Mouse (Mus musculus) right cerebral cortex, postnatal 10 days (tissue): ENCODE results near the gene Lsamp.
A peak's percentile ranks its signal among the peaks of the same experiment; 100 is the strongest.
"Not testable (repeated sequence)": the region's sequence is repeated elsewhere in the genome, so short reads cannot be mapped to it uniquely, and the experiment has no call there.

Experiments
- DNase-seq, 2 experiments: peaks; one replicate each; pipeline ENCODE4 v3.0.0; 2021; ENCODE audit warnings: low spot score in 2 of 2

Lsamp gene

DNA sequence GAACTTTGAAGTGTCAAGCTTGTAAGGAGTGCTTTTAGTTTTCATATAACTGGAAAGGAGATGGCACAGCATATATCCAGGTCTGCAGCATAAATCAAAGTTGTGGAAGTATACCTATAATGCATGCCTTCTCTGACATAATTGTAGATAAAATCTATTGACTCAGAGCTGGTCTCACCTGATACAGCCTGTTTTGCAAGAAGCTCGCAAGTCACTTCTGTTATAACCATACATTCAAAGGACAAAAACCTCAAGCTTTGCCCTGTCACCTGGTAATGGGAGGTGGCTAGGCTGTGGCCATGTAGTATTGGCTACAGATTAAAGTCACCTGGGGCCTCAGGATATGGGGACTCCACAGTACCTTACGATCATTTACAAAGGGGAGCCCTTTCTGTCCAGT, 507.4 kb downstream of the Lsamp start:
- no peak for DNase-seq

DNA sequence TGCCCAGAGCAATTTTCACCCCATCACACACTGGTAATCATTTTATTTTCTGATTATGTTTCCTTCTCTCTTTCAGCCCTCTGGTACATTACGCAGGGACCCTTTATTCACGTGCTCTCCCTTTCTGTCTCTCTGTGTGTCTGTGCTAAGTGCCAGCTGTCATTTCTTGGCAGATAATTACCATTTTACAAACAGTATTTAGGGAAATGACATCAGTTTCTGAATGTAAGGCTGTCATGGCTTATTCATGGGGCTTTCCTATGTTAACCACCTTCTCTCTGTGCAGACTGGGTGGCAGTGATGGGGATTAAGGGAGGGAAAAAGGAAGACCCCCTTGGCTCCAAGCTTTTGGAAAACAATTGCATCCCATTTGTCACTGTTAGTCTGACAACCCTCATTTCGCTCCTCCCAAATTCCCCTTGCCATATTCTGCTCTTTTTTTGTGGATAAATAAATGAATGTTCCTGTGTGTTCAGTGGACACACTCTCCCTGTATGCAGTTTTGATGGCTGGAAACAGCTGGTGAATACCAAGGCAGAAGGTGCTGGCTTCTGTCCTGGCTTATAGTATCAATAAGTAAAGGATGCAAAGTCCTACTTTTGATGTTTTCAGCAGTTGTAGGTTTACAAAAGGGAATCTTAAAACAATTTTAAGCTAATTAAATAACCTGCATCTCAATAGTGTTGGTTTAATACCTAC, 520.2 kb downstream of the Lsamp start:
- DNase-seq, result peak in 1 of 2 experiments; percentile 21

DNA sequence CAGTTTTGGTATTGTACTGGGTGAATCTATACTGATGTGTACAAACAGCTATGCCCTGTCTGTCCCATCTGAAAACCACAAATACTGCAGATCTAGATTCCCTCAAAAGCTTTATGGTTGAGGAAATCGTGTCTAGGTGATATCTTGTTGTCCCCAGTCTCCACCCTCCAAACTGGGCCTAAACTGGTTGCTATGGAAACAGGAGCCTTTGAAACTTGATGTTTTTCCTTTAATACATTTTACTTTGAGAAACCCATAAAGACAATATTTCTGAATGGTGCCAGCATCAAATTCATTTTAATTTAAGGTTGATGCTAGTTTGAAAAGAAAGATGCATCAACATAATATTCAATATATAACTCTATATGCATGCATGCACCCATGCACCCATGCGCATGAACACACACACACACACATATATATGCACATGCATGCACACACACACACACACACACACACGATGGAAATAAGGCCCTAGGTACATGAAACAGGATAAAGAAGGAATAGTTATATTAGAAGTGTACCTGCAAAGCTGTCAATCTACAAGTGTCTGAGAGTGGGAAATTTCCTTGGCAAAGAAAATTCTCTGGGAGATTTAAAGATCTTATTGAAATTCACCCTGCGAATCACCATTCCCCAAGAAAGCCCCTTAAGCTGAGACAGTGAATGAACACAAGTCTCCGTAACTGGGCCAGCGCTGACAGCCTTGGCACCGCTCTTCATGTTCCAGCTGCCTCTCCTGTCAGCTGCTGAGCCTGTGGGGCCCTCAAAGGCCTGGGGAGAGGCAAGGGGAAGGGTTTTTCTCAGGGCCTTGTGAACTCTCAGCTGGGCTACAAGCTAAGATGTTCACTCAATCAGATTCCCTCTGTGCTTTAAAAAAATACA, 525.2 kb downstream of the Lsamp start:
- peak; percentile 81 to 86 for DNase-seq

DNA sequence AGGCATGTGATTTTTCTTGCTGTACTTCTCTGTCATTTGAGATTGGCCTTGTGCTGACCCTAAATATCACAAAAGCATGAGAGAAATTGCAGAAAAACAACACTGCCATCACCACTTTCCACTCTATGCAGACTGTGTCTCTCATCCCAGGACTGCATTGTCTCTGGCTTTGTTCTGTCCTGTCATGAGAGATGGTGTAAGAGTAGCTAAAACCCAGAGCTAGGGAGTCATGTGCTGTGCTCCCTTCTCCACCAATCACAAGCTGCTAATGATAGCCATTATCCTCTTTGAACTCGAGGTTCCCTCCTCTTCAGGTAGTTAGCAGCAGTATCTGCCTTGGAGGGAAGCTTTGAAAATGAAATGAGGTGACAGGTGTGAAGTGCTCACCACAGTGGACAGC, 552.6 kb downstream of the Lsamp start:
- DNase-seq, result no peak

DNA sequence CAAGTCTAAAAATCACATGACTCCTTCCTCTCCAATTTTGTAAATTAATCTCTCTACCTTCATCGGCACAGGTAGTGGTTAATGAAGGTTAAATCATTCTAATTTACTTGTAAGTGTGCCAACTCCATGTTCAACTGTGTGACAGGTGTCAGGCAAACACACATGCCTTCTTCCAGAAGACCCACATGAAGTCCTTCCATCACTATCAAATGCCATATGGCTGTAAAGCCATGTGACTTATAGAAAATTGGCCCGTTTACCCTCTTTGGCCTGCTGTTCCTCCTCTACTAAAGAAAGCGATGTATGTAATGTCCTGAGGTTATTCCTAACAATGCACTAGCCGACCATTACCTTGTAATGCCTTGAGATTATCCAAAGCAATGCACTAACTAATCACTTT, 565.5 kb downstream of the Lsamp start:
- DNase-seq, result no peak

DNA sequence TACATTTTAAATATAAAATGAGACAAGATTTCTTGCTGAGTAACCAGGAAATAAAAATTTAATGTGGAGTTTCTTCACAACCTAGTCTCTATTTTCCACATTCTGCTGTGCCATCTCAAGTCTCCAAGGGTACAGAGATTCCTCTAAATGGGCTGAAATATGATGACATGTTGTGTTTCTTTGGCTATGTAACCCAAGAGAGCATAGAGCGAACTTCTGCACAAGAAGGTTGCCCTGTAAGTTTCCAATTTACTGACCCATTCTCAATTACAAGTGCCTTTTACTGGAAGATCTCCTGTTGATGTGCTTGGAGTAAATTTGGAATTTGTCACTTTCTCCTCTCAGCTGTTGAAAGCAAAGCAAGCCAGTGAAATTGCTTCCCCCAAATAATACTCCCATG, 571.4 kb downstream of the Lsamp start:
- no peak for DNase-seq

GRCm38 (mm10) chr16:40557680-40558249, 573.6 kb downstream of the Lsamp start:
- DNase-seq, result no peak

GRCm38 (mm10) chr16:40567431-40567941, 583.3 kb downstream of the Lsamp start:
- DNase-seq, result no peak

DNA sequence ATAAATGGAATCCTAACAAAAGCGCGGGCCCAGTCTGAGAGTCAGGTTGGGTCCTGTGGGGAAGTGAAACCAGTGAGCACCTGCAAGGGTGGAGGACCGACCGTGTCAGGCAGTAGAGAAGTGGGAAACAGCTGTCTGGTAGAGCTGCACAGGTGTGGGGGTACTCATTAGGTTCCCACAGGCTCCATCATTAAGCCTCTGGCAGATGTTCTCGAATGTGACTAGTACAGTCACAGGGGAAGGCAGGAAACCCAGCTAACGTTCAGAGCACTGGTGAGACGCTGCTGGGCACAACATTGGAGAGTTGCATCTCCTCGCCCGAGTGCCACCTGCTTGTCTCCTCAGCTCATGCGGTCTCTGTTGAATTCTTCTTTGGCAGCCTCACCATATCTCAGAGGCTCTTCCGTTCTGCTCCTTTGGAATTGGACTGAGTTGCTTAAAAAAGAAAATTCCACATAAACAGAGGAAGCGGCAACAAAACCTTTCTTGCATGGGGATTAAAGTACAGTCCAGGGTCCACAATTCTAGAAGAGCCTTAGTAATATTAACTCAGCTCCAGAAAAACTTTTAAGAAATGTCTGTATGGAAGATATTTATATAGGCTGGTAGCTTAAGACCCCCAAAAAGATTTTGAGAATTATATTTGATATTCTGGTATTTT, 588.1 kb downstream of the Lsamp start:
- no peak for DNase-seq

DNA sequence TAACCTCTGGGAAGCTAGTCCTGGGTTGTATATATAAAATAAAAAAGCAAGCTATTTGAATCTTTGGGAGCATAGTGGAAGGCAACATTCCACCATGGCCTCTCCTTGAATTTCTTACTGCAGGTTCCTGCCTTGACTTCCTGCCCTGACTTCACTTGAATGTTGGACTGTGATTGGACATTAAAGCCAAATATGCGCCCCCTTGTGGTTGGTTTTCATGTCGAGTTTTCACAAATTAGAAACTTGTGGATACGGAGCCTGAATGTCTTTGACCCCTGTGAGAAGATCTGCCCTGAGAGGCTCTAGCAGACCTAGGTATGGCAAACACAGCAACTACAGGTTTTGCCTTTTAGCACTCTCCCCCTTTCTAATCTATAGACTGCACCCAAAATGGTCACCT, 597.9 kb downstream of the Lsamp start:
- no peak for DNase-seq

- DNase-seq, result no peak
These were observed 609.0 kb downstream of the Lsamp start for GRCm38 (mm10) chr16:40593161-40593560.

GRCm38 (mm10) chr16:40601431-40602387, 617.5 kb downstream of the Lsamp start:
- no peak for DNase-seq

DNA sequence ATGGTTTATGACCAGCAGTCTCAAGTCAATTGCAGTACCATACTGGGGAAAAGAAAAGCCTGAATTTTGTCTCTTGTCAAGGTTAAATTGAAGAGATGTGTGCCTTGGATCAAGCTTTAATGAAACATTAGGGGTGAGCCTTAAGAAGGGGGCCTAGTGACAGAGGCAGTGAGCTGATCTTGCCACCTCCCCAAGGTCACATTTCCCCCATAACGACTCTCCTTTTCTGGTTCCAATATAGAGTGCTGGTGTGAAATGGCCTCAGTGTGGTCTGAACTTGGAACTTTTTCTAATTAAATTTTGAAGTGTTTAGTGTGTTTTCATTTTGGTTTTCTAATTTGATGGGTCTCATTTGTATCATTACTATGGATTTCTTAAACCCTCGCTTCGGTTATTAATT, 623.3 kb downstream of the Lsamp start:
- no peak for DNase-seq

GRCm38 (mm10) chr16:40616697-40617096, 632.5 kb downstream of the Lsamp start:
- DNase-seq, result not testable (repeated sequence)

- DNase-seq, result not testable (repeated sequence)
These were observed 636.9 kb downstream of the Lsamp start for GRCm38 (mm10) chr16:40621086-40621485.

DNA sequence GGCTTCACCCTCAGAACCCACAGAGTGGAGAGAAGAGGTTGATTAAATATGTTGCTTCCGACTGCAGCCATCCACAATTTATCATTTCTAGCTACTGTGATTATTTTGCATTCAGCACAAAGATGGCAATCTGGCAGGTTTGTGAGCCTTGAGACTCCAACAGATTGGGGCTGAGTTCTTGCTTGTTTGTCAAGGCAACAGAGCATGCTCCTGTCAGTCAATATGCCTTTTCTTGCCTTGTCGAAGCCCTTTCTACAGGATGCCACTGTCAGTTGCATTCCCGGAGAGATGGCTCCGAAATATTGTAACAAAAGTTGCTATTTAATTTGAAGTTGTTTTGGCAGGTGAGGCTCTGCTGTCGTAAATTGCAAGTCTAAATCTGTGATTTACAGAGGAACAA, 643.0 kb downstream of the Lsamp start:
- DNase-seq, result no peak

GRCm38 (mm10) chr16:40639621-40640371, 655.6 kb downstream of the Lsamp start:
- DNase-seq, result no peak

DNA sequence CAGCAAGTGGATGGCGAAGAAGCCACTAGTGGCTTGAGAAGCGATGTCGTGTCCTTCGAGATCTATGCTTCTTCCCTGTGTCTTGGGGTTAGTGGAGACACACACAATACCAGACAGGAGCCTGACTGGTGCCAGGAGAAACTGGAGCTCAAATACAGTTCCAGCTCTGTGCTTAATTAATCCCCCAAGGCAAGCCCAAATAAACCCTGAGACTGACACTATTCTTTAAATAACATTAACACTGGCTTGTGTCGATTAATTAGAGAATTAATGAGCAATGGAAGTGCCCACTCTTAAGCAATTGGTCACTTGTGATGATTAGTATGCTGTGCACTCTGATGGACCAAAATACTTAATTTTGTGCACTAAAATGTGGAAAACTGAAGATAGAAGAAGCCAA, 668.6 kb downstream of the Lsamp start:
- DNase-seq, result no peak

DNA sequence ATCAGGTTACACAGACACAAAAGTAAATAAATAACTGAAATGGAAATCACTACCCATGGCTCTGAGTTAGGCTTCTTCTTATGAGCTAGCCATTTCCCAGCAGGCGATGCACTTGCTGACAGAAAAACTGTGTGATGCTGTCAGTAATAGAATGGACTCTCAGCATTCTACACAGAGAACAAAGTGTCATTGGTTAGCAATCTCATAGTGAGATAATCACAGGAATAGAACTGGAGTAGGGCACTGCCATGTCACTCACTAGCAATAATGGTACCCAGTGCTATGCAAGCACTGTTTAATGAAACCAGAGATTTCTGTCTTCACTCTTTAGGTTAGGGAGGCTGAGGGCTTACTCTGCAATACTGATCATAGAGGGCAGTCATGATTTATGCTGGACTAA, 669.3 kb downstream of the Lsamp start:
- no peak for DNase-seq

- DNase-seq, result no peak
These were observed 672.2 kb downstream of the Lsamp start for GRCm38 (mm10) chr16:40656347-40656746.
